Mouse (Mus musculus): ENCODE measurements at regions not wholly inside any gene's neighbourhood (a gene's known extent, or its start where the extent isn't known, plus 50 kb on each side); places are given as distances from the start of the nearest gene placed in this dataset.

DNA sequence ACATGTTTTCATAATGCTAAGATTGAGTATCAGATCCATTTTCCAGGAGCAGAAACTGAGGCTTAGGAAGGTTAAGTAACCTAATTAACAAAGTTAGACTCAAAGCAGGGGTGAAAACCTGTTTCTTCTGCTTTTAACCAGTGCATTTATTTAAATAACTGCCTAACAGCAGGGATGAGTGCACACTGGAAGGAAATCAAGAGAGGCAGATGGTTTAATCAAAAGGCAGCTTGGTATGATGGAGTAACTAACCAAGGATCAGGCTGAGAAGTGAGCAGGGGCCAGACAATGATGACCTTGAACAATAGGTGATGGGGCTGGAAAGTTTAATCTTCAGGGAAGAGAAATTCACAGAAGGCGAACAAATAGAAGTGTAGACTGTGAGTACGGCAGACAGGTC lies 199.9 kb downstream of the Emp1 start:
- Histone ChIP-seq H3K9me3 (ENCODE audit: control insufficient read depth, low read length) (no peaks in the 10 kb centered on the region), H3K27ac (replicated peaks; ENCODE audit: low read depth, low read length) (no peak overlapping the region), H3K4me1 (ENCODE audit: control insufficient read depth, insufficient read depth, low read length) (peaks cover 17% of the 10 kb centered on the region; the same call in 1 of the 2 replicates), H3K9ac (replicated peaks; ENCODE audit: low read length) (no peak overlapping the region), H3K4me3 (replicated peaks; ENCODE audit: low read depth, low read length) (no peak overlapping the region), H3K4me2 (ENCODE audit: low read length) (no peak overlapping the region), H3K36me3 (ENCODE audit: control insufficient read depth, insufficient read depth, low read length) (no peaks in the 10 kb centered on the region), H3K27me3 (ENCODE audit: control insufficient read depth, insufficient read depth, low read length) (no peaks in the 10 kb centered on the region)
- ATAC-seq (ENCODE audit: low FRiP score, low TSS enrichment) (no peak), DNase-seq (no peak)
- WGBS, result 78% methylated on average over 2 of the region's 2 CpGs

DNA sequence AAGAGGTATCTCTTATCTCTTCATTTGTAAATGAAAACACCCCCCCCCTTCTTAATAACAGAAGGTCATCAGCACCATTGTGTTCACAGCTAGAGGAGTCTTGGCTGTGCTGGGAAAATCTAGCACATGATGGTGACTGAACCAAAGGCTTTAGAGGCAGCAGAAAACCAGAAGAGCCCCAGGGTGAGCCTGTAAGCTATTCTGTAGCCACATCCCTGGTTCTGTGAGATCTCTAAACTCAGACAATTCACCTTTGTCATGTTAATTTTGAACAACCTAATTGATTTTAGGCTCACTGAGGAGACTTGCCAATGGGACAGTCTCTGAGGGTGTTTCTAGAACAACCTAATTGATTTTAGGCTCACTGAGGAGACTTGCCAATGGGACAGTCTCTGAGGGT lies 201.4 kb downstream of the Emp1 start:
- Histone ChIP-seq H3K9me3 (ENCODE audit: control insufficient read depth, low read length) (no peaks in the 10 kb centered on the region), H3K27me3 (ENCODE audit: control insufficient read depth, insufficient read depth, low read length) (no peaks in the 10 kb centered on the region), H3K4me3 (replicated peaks; ENCODE audit: low read depth, low read length) (no peak overlapping the region), H3K4me2 (ENCODE audit: low read length) (no peak overlapping the region), H3K9ac (replicated peaks; ENCODE audit: low read length) (no peak overlapping the region), H3K4me1 (ENCODE audit: control insufficient read depth, insufficient read depth, low read length) (peaks cover 15% of the 10 kb centered on the region; the same call in 1 of the 2 replicates), H3K27ac (replicated peaks; ENCODE audit: low read depth, low read length) (no peak overlapping the region), H3K36me3 (ENCODE audit: control insufficient read depth, insufficient read depth, low read length) (no peaks in the 10 kb centered on the region)
- no peak for ATAC-seq (ENCODE audit: low FRiP score, low TSS enrichment)
- no peak for DNase-seq

DNA sequence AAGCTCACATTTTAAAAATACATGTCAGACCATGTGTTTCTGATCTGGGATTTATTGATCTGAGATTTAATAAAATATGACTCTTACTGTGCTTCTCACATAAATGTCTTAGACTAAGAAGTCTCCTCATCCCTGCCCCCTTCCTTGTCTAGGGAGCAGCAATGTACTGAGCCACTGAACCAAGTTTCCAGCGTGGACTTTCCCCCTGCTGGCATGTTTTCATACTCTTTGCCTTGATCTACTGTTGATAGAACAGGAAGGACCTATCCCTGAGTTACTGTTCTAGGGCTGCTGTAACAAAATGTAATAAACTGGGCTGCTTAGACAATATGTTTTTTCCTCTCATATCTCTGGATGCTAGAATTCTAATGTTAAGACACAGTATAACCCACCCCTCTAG lies 206.7 kb downstream of the Emp1 start:
- no peaks in the 10 kb centered on the region for H3K4me1 ChIP-seq (ENCODE audit: control insufficient read depth, insufficient read depth, low read length)
- H3K4me3 ChIP-seq (replicated peaks; ENCODE audit: low read depth, low read length), result no peak overlapping the region
- ATAC-seq (ENCODE audit: low FRiP score, low TSS enrichment) (no peak), DNase-seq (no peak)
- H3K27ac ChIP-seq (replicated peaks; ENCODE audit: low read depth, low read length), result no peak overlapping the region
- no peak overlapping the region for H3K9ac ChIP-seq (replicated peaks; ENCODE audit: low read length)
- no peaks in the 10 kb centered on the region for H3K36me3 ChIP-seq (ENCODE audit: control insufficient read depth, insufficient read depth, low read length)
- H3K4me2 ChIP-seq (ENCODE audit: low read length), result no peak overlapping the region
- no peaks in the 10 kb centered on the region for H3K9me3 ChIP-seq (ENCODE audit: control insufficient read depth, low read length)
- H3K27me3 ChIP-seq (ENCODE audit: control insufficient read depth, insufficient read depth, low read length), result no peaks in the 10 kb centered on the region
- WGBS, result 61% methylated on average over 1 of the region's 1 CpGs

DNA sequence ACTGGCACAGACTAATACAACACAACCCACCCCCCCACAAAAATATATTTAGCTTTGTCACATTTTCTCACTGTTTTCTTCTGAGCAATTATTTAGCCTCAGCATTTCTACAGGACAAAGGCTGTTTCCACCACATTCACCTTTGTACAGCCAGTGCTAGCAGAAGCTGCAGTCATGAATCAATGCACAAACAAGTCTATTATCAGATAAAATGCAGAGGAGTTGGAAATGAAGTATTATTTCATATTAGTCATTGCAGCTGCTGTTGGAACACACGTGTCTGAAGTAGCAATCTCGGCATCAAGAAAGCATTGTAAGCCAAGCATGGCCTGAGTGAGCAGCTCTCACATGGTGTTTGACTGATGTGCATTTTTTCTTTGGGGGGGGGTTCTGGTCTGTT lies 212.9 kb downstream of the Emp1 start:
- Histone ChIP-seq H3K4me3 (replicated peaks; ENCODE audit: low read depth, low read length) (no peak overlapping the region), H3K4me1 (ENCODE audit: control insufficient read depth, insufficient read depth, low read length) (peaks cover 6% of the 10 kb centered on the region; the same call in 1 of the 2 replicates), H3K9me3 (ENCODE audit: control insufficient read depth, low read length) (no peaks in the 10 kb centered on the region), H3K36me3 (ENCODE audit: control insufficient read depth, insufficient read depth, low read length) (no peaks in the 10 kb centered on the region), H3K4me2 (ENCODE audit: low read length) (no peak overlapping the region), H3K27ac (replicated peaks; ENCODE audit: low read depth, low read length) (no peak overlapping the region), H3K27me3 (ENCODE audit: control insufficient read depth, insufficient read depth, low read length) (no peaks in the 10 kb centered on the region), H3K9ac (replicated peaks; ENCODE audit: low read length) (no peak overlapping the region)
- WGBS, result 81% methylated on average over 2 of the region's 2 CpGs
- ATAC-seq (ENCODE audit: low FRiP score, low TSS enrichment), result no peak
- no peak for DNase-seq

DNA sequence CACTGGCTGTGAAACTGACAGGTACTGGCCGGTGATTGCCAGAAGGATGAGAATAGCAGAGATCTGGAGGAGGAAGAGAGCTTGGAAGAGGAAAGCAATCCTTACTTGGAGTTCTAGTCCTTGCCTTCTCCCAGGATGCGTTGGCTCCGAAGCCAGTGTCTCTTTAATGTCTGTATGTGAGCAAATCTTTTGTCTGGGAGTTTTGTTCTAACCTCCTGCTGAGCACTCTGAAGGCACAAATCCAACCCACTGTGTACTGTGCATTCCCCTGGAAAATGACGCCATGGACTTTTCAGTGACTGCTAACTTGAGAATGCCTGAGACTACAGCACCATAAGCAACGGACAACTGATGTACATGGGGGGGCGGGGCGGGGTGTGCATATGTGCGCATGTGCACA lies 216.4 kb downstream of the Emp1 start:
- Histone ChIP-seq H3K36me3 (ENCODE audit: control insufficient read depth, insufficient read depth, low read length) (no peaks in the 10 kb centered on the region), H3K9me3 (ENCODE audit: control insufficient read depth, low read length) (no peaks in the 10 kb centered on the region), H3K9ac (replicated peaks; ENCODE audit: low read length) (no peak overlapping the region), H3K4me1 (ENCODE audit: control insufficient read depth, insufficient read depth, low read length) (peaks cover 6% of the 10 kb centered on the region; the same call in 1 of the 2 replicates), H3K27me3 (ENCODE audit: control insufficient read depth, insufficient read depth, low read length) (no peaks in the 10 kb centered on the region), H3K4me3 (replicated peaks; ENCODE audit: low read depth, low read length) (no peak overlapping the region), H3K27ac (replicated peaks; ENCODE audit: low read depth, low read length) (no peak overlapping the region), H3K4me2 (ENCODE audit: low read length) (no peak overlapping the region)
- ATAC-seq (ENCODE audit: low FRiP score, low TSS enrichment), result no peak
- WGBS, result 57% methylated on average over 8 of the region's 8 CpGs
- peak; percentile 16 for DNase-seq

DNA sequence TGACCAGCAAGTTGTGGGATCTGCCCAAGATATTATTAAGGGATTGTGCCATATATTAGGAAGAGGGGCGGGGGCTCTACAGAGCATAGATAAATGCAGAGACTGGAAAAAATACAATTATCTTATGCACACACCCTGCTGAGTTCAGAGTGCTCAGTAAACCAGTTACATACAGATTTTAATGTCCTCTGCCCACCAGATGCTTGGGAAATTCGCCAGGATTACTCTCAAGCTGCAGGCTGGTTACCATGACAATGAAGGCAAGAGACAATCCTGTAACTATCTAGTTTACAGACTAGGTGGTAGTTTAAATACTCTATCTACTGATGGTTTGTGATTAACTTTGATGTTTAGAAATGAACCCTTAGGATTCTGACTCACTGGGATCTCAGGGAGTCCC lies 220.2 kb downstream of the Emp1 start:
- no peak for ATAC-seq (ENCODE audit: low FRiP score, low TSS enrichment)
- H3K4me2 ChIP-seq (ENCODE audit: low read length), result no peak overlapping the region
- H3K4me3 ChIP-seq (replicated peaks; ENCODE audit: low read depth, low read length), result no peak overlapping the region
- H3K36me3 ChIP-seq (ENCODE audit: control insufficient read depth, insufficient read depth, low read length), result no peaks in the 10 kb centered on the region
- DNase-seq, result peak; percentile 64
- H3K9ac ChIP-seq (replicated peaks; ENCODE audit: low read length), result no peak overlapping the region
- no peaks in the 10 kb centered on the region for H3K27me3 ChIP-seq (ENCODE audit: control insufficient read depth, insufficient read depth, low read length)
- 43% methylated on average over 2 of the region's 2 CpGs for WGBS
- H3K4me1 ChIP-seq (ENCODE audit: control insufficient read depth, insufficient read depth, low read length), result peaks cover 6% of the 10 kb centered on the region; the same call in 1 of the 2 replicates
- H3K27ac ChIP-seq (replicated peaks; ENCODE audit: low read depth, low read length), result no peak overlapping the region
- H3K9me3 ChIP-seq (ENCODE audit: control insufficient read depth, low read length), result no peaks in the 10 kb centered on the region

DNA sequence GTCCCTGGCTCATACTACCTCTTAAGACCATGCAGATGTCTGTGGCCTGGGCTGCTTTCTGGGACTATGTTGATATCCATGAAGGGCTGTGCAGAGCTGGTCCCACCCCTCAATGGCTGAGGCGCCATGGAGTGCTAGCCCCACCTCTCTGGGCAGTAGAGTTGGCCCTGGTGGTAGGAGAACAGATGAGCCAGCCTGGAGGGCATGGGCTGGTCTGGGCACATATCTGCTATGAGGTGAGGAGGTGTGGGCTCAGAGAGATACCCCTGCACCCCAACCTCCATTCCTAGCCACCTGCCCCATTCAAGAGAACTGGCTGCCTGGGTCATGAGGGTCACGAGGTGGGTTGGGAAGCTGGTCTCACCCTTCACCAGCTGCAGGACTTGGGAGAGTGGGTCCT lies 222.4 kb downstream of the Emp1 start:
- WGBS, result 100% methylated on average over 2 of the region's 2 CpGs
- Histone ChIP-seq H3K27ac (replicated peaks; ENCODE audit: low read depth, low read length) (no peak overlapping the region), H3K27me3 (ENCODE audit: control insufficient read depth, insufficient read depth, low read length) (no peaks in the 10 kb centered on the region), H3K4me2 (ENCODE audit: low read length) (no peak overlapping the region), H3K4me3 (replicated peaks; ENCODE audit: low read depth, low read length) (no peak overlapping the region), H3K9me3 (ENCODE audit: control insufficient read depth, low read length) (no peaks in the 10 kb centered on the region), H3K36me3 (ENCODE audit: control insufficient read depth, insufficient read depth, low read length) (no peaks in the 10 kb centered on the region), H3K4me1 (ENCODE audit: control insufficient read depth, insufficient read depth, low read length) (no peaks in the 10 kb centered on the region), H3K9ac (replicated peaks; ENCODE audit: low read length) (no peak overlapping the region)
- ATAC-seq (ENCODE audit: low FRiP score, low TSS enrichment), result no peak
- no peak for DNase-seq

DNA sequence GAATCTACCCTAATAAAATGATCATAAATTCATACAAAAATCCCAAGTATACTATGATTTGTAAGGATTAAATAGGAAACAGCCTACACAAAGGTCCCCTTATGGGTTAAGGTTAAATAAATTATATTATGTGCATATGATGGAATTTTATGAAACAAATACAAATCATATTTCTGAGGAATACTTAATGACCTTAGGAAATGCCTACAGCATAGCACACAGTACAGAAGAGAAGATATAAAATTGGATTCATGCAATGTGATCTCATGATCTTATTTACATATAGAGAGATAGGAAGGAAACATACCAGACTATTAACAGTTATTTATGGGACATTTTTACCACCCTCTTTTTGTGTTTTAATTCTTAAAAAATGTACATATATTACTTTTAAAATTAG lies 227.7 kb downstream of the Emp1 start:
- no peaks in the 10 kb centered on the region for H3K36me3 ChIP-seq (ENCODE audit: control insufficient read depth, insufficient read depth, low read length)
- H3K9me3 ChIP-seq (ENCODE audit: control insufficient read depth, low read length), result no peaks in the 10 kb centered on the region
- no peak overlapping the region for H3K4me3 ChIP-seq (replicated peaks; ENCODE audit: low read depth, low read length)
- DNase-seq, result no peak
- H3K9ac ChIP-seq (replicated peaks; ENCODE audit: low read length), result no peak overlapping the region
- H3K27me3 ChIP-seq (ENCODE audit: control insufficient read depth, insufficient read depth, low read length), result no peaks in the 10 kb centered on the region
- no peak overlapping the region for H3K4me2 ChIP-seq (ENCODE audit: low read length)
- H3K27ac ChIP-seq (replicated peaks; ENCODE audit: low read depth, low read length), result no peak overlapping the region
- ATAC-seq (ENCODE audit: low FRiP score, low TSS enrichment), result no peak
- no peaks in the 10 kb centered on the region for H3K4me1 ChIP-seq (ENCODE audit: control insufficient read depth, insufficient read depth, low read length)

DNA sequence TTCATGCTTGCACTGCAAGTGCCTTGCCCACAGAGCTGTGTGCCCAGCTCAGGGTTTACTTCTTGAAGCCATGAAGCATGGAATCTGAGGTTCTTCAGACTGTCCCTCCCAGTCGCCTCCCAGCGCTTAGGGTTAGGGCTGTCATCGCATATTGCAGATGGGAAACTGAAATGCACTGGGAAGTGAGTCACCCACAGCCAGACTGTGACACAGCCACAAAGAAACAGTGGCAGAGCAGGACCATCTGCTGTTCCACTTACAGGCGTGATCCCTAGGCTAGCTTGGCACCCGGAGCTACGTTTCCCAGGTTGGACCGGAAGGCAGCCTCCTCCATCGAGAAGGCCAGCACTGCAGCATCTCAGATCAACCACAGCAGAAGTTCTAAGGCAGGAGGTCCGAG lies 228.7 kb downstream of the Emp1 start:
- no peak overlapping the region for H3K27ac ChIP-seq (replicated peaks; ENCODE audit: low read depth, low read length)

More for the DNA sequence above, 228.7 kb downstream of the Emp1 start:
- 89% methylated on average over 9 of the region's 9 CpGs for WGBS
- no peaks in the 10 kb centered on the region for H3K27me3 ChIP-seq (ENCODE audit: control insufficient read depth, insufficient read depth, low read length)
- no peaks in the 10 kb centered on the region for H3K9me3 ChIP-seq (ENCODE audit: control insufficient read depth, low read length)
- no peaks in the 10 kb centered on the region for H3K4me1 ChIP-seq (ENCODE audit: control insufficient read depth, insufficient read depth, low read length)
- no peak overlapping the region for H3K9ac ChIP-seq (replicated peaks; ENCODE audit: low read length)
- ATAC-seq (ENCODE audit: low FRiP score, low TSS enrichment) (no peak), DNase-seq (no peak)
- H3K36me3 ChIP-seq (ENCODE audit: control insufficient read depth, insufficient read depth, low read length), result no peaks in the 10 kb centered on the region
- no peak overlapping the region for H3K4me2 ChIP-seq (ENCODE audit: low read length)
- H3K4me3 ChIP-seq (replicated peaks; ENCODE audit: low read depth, low read length), result no peak overlapping the region
